Mouse (Mus musculus) layer of hippocampus, adult 2 months (tissue): ENCODE measurements at regions not wholly inside any gene's neighbourhood (a gene's known extent, or its start where the extent isn't known, plus 50 kb on each side); places are given as distances from the start of the nearest gene placed in this dataset.

ENCODE experiments used
- DNase-seq, 2 experiments: peaks; one replicate each; pipeline ENCODE4 v3.0.0; 2022; ENCODE audit warnings: low spot score in 2 of 2
- H3K27ac ChIP-seq: fragments of 200-600 bp; 2 replicates; pipeline ENCODE4 v1.8.1; 2022
- H3K4me3 ChIP-seq: fragments of 200-600 bp; 2 replicates; pipeline ENCODE4 v1.8.1; 2022; ENCODE audit warnings: mild to moderate bottlenecking
- CTCF ChIP-seq: fragments of 200-600 bp; conservative IDR thresholded peaks from 2 replicates; pipeline ENCODE4 v1.8.1; 2022; ENCODE audit warnings: antibody characterized with exemption, mild to moderate bottlenecking, moderate library complexity

DNA sequence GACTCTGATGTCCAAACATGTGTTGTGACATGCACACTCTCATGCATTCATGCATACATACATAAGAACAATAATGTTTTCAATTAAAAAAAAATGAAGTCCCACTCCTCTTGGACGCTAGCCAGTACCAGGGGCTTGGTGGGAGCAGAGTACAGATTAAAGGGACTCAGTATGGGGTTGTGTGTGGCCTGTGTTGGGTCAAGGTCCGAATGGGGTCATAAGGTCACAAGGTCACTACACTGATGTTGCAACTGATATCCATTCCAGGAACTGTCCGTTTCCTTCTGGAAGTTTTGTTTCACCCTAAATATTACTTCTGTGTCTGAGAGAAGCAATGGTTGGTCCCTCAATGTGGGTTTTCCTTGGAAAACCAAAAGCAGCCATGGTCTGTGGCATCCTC is 152.0 kb downstream of the Gm19410 start:
- Histone ChIP-seq H3K27ac (no peak overlapping the region), H3K4me3 (no peak overlapping the region)
- DNase-seq, result no peak
- TF ChIP-seq CTCF, result no peak

DNA sequence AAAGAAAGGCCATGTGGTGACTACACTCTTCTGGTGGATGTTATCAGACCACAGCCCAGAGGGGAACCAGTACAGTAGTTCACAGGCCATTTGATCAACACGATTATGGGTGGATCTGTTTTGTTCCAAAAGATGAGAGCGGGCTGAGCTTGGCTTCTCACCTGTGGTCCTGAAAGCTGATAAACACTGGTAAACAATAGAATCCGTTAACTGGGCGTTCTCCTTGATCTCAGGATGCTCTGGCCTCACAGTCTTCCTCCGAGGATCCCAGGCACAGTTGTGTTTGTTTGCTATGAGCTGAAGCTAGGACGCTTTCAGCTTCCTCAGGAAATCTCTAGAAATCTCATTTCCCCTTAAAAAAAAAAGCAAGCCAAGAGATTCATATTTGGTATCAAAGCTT is 153.9 kb downstream of the Gm19410 start:
- Histone ChIP-seq H3K27ac (no peak overlapping the region), H3K4me3 (no peak overlapping the region)
- TF ChIP-seq CTCF, result no peak
- no peak for DNase-seq

GRCm38 (mm10) chr8:35919859-35920675 is 154.5 kb downstream of the Gm19410 start:
- Histone ChIP-seq H3K4me3 (no peak overlapping the region), H3K27ac (no peak overlapping the region)
- DNase-seq, result no peak
- TF ChIP-seq CTCF, result no peak

DNA sequence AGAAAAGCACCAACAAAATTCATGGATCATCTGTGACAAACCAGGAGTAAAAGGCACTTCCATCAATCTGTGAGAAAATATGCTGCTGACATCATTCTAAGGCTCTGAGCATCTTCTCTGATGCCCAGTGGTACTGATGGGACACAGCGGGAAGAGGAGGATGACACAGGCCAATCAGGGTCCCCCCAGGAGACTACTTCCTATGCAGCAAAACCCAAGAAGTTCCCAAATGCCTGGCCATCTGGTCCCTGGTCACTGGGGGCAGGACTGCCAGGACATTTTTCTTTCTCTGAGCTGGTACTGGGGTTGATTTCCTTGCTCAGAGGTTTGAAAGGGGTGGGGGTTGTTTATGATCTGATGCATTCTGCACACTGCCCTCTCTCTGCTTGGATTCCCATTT is 158.4 kb downstream of the Gm19410 start:
- TF ChIP-seq CTCF, result no peak
- no peak for DNase-seq
- no peak overlapping the region for H3K27ac ChIP-seq
- no peak overlapping the region for H3K4me3 ChIP-seq

GRCm38 (mm10) chr8:35927408-35927871 is 161.8 kb downstream of the Gm19410 start:
- TF ChIP-seq CTCF, result no peak
- Histone ChIP-seq H3K4me3 (no peak overlapping the region), H3K27ac (no peak overlapping the region)
- no peak for DNase-seq

GRCm38 (mm10) chr8:35930291-35930690 is 164.7 kb downstream of the Gm19410 start:
- DNase-seq, result no peak
- no peak overlapping the region for H3K4me3 ChIP-seq
- H3K27ac ChIP-seq, result no peak overlapping the region
- no peak for TF ChIP-seq CTCF

DNA sequence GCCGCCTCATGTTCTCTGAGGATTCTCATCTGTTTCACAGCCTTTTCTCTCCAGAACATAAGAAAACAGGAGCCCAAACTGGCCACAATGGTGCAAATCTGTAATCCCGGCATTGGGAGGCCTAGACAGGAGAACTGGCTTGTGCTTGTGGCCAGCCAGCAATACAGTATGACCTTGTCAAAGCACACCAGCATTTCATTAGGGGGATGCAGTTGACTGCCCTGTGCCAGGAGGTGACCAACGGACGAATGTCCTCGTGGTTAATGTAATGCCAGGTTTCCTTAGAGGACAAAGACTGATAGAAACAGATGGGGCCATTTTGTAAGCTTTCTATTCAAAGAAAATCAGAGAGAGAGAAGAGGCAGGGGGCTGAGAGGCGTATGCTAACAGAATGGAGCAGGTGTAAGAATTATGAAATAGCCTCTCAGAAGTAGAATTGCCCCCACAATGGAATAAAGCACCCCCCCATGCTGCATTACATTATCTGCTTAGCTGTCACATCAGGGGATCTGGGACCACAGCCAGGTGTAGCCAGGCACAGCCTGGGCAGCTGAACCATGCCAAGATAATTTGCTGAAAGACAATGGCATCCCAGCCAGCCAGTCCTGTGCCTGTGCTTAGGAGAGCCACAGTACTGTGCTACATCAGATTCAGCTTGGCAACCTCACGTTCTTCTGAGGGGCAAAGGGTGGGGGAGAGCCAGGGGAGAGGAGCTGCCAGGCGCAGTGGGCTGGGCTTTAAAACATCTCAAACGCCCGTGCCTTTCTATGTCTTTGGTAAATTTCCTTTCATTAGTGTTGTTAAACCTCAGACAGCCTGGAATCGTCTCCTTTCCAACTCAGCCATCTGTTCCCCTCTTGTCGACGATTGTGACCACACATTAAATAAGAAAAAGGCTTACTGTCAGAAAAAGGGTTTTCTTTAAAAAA is 167.9 kb downstream of the Gm19410 start:
- no peak for TF ChIP-seq CTCF
- Histone ChIP-seq H3K27ac (peak overlapping the region; percentile 86), H3K4me3 (no peak overlapping the region)
- DNase-seq, result peak; percentile 83 to 86

- TF ChIP-seq CTCF, result no peak
- no peak for DNase-seq
- no peak overlapping the region for H3K4me3 ChIP-seq
- peak overlapping the region; percentile 86 for H3K27ac ChIP-seq
Observed at GRCm38 (mm10) chr8:35934115-35934607, 168.6 kb downstream of the Gm19410 start.

- no peak for DNase-seq
- Histone ChIP-seq H3K4me3 (no peak overlapping the region), H3K27ac (no peak overlapping the region)
- no peak for TF ChIP-seq CTCF
Observed at GRCm38 (mm10) chr8:35935034-35935433, 169.4 kb downstream of the Gm19410 start.

GRCm38 (mm10) chr8:35939199-35939598 is 173.6 kb downstream of the Gm19410 start:
- DNase-seq, result no peak
- no peak for TF ChIP-seq CTCF
- H3K27ac ChIP-seq, result no peak overlapping the region
- H3K4me3 ChIP-seq, result no peak overlapping the region

GRCm38 (mm10) chr8:35942515-35942914 is 176.9 kb downstream of the Gm19410 start:
- TF ChIP-seq CTCF, result no peak
- H3K27ac ChIP-seq, result no peak overlapping the region
- no peak for DNase-seq
- H3K4me3 ChIP-seq, result no peak overlapping the region

DNA sequence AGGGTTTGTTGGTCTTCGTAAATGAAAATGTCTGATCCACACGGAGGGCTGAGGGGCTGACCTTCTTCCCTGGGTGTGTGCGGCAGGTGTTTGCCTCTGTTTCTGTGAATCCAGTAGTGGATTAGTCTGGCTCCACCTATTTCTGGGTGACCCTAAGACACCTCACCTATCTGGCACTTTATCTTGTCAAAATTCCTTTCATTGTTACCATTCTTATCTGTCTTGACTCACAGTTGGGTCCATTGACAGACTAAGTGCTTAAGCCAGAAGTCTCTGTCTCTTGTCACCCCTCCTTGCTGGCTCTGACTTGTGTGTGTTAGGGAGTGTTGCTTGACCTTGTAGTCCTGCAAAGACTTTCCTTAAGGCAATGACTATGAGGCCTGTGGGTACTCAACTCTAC is 178.1 kb downstream of the Gm19410 start:
- H3K4me3 ChIP-seq, result no peak overlapping the region
- TF ChIP-seq CTCF, result no peak
- no peak overlapping the region for H3K27ac ChIP-seq
- no peak for DNase-seq

GRCm38 (mm10) chr8:35944461-35944860 is 178.9 kb downstream of the Gm19410 start:
- no peak for TF ChIP-seq CTCF
- Histone ChIP-seq H3K4me3 (no peak overlapping the region), H3K27ac (no peak overlapping the region)
- DNase-seq, result no peak
